Mouse (Mus musculus): ENCODE data around the gene Arhgap11a.

Gene Arhgap11a

DNA sequence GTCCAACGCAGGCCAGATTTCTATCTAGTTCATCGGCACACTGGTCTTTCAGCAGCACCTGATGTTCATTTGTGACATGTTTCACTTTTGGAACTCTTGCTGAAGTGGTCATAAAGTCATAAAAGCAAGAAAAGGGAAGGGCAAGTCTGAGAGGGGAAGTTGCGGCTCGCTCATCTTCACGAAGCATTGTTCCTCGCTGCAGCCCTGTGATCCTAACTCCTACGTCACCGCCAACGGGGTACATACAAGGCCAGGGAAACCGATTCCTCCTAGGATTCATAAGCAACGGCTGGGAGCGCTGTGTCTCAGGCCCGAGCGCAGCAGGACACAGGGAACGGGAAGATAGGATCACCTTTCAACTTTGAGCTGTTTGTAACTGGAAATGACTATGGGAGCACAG lies 28.3 kb downstream of the Arhgap11a start:
- intact Hi-C loops (cut with DNase I): no loop called here

DNA sequence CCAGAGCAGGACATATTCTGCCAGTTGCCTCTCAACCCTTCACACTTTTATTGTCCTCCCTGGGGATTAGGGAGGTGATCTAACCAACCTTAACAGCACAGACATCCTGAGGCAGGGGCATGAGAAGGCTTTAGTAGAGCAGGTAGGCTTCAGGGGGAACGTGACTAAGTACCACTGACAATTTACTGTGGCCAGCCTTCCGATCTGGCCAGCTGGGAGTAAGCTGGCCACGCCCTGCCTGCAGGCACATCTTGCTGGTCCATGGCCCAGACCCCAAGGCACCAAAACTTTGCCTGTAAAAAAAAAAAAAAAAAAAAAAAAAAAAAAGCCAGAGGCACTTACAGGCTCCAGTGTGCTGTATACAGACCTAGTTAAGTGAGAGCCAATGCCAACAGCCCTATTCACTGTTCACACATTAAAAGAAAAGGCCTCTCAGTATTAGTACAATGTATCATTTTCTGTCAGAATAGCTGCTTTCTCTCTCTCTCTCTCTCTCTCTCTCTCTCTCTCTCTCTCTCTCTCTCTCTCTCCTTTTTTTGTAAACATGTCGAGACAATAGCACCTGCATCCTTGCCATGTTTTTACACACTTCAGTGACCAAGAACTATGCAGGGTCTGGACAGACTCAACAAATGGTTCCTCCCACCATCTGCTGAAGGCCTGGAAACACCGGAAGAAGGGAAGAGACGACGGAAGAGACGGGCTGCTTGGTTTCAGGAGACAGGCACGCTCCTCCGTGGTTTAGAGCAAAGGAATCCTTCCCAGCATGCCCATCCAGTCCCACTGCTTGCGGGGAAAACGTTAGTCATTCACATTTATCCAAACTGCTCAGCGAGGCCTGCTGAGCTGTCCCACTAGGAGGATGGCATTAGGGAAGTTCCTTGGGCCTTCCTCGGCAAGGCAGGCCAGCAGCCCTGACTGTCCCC lies 30.5 kb downstream of the Arhgap11a start:
- intact Hi-C loops (cut with DNase I): no loop called here

GRCm38 (mm10) chr2:113807640-113808039 lies 40.8 kb downstream of the Arhgap11a start:
- intact Hi-C loops (cut with DNase I): loop anchor here (5.0 kb wide), 3 partner anchors 160 to 310 kb away; no protein-coding TSS in a partner anchor

GRCm38 (mm10) chr2:113806851-113807577 lies 41.4 kb downstream of the Arhgap11a start:
- intact Hi-C loops (cut with DNase I): loop anchor here (5.0 kb wide), 3 partner anchors 160 to 310 kb away; no protein-coding TSS in a partner anchor

DNA sequence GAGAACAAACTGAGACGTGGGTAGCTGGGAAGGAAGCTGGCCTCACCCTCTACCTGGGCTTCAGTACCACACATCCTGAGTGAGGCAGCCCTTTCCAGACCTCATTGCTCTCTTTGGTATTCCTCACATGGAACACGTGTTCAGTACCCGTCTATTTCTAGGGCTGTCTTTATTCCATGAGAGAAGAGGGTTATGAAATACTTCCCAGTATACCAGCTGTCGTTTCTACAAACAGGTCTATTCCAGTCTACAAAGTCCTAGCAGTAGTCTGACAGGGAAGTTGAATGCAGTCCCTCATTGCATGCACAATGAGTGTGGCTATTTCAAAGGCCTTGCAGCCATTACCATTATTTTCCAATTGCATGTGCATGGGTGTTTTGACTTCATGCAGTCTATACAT lies 42.7 kb downstream of the Arhgap11a start:
- intact Hi-C loops (cut with DNase I): loop anchor here (5.0 kb wide), 3 partner anchors 158 to 308 kb away; no protein-coding TSS in a partner anchor

DNA sequence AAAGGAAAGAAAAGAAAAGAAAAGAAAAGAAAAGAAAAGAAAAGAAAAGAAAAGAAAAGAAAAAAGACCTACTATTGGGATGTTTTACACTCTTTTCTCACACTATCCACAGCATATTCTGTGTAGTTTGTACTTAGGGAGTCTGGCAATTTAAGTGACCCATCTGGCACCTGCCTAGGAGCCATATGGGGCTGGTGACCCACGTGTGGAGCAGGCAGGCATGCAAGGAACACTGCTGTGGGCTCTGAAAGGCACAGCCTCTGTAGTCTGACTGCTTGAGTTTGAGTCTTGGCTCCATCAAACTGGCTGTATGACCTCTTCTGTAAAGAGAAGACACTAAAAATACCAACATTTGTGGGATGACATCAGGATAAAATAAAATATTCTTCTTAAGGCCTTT lies 44.7 kb downstream of the Arhgap11a start:
- intact Hi-C loops (cut with DNase I): no loop called here

DNA sequence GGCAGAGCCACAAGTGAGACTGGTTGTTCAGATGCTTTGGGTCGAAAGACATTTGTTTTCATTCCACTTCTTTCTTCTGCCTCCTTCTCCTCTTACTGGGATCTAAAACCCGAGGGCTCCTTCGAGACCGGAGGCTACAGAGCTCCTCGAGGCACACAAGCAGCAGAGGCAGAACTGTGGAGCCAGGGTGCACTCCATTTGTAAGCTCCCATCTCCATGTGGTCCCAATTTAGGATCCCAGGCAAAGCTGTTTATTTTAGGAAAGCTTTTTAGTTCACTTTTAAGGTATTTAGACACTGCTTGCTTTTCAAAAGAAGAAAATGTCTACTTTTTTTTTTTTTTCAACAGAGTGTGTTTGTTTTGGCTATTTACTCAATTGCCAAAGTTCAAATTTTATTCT lies 47.6 kb downstream of the Arhgap11a start:
- intact Hi-C loops (cut with DNase I): no loop called here

- intact Hi-C loops (cut with DNase I): no loop called here
Measured at GRCm38 (mm10) chr2:113798605-113799004, 49.9 kb downstream of the Arhgap11a start.

DNA sequence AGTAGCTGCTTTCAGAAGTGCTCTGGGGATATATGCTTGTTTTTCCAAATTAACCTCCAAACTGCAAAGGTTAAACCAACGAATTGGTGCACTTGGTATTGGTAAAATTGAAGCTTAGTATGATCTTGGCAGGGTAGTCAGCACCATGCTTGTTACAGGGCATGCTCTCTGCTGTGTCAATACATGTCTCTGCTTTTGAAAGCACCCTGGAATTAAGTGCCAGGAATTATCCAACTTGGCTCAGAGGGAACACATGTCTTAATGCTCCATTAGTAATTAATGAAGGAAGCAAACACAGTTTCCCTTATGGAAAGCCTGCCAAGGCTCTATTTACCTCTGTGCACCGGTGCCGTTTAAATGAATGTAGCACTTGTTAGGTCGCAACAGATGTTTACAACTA lies 53.3 kb downstream of the Arhgap11a start:
- intact Hi-C loops (cut with DNase I): no loop called here

DNA sequence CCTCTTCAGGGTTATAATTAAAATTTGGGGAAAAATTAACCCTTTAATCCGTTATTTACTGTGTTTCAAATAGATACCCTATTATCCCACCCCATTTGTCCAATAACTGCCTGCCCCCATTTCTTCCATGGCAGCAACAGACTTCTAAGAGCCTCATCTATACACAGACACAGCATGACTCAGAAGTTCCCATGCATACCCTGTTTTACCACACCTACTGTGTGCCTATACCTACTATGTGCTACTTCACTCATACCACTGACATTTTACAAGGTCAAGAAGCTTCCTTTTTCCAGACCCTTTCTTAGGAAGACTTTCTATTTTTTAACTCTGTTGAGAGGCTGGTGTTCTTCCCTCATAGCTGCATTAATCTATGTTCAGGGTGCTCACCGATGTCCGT lies 54.9 kb downstream of the Arhgap11a start:
- intact Hi-C loops (cut with DNase I): no loop called here

DNA sequence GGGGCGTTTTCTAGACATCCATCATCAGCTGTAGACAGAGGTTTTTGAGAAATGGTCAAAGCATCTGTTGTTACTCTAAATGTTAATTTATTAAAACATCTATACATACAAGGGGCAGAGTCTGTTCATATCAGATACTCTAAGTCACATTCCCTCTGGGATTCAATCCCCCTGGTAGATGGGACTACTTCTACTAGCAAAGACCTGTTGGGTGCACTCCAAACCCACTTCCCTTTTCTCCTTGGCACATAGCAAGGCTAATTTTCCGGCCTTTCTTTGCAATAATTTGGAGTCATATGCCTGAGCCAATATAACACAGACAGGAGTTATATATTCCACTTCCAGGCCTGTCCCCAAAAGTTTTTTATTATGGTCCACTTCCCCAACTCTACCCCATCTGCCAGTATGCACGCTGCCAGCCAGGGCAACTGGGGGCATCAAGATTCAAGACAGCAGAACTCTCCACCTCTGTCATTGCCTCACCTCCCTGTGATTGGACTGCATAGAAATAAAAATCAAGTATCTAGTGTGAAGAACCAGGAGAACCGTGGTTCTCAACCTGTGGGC lies 59.6 kb downstream of the Arhgap11a start:
- intact Hi-C loops (cut with DNase I): no loop called here

DNA sequence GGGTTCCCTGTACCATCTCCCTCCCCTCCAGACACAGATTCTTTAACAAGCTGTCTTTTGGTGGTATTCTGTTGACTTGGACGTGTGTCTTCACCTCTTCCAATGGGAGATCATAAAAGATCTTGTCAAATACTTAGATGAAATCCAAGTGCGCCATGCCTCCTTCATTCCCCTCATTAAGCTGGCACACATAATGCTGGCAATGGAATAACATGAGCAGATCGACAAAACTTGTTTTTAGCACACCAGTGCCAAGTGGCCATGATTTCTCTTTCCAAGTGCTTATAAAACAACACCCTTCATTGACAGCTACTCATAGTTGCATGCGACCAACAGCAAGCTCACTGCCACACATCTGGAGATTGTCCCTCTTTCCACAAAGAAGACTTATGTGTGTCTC lies 60.6 kb downstream of the Arhgap11a start:
- intact Hi-C loops (cut with DNase I): no loop called here

DNA sequence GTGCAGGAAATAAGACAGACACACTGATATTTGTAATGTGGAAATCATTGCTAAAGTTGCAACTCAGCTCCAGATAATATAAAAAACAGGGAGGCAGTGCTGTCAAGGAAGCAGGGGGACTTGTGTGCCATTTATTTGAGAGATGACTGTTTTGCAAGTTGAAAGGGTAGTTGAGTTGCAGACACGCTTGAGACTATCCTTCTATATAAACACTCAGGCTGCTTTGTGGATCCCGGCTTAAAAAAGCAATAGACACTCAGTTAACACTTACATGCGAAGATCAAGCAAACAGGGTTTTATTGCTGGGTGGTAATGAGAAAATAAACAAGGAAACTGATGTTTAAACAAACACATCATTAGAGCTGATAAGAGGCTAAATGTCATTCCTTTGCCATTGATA lies 63.6 kb downstream of the Arhgap11a start:
- intact Hi-C loops (cut with DNase I): no loop called here

DNA sequence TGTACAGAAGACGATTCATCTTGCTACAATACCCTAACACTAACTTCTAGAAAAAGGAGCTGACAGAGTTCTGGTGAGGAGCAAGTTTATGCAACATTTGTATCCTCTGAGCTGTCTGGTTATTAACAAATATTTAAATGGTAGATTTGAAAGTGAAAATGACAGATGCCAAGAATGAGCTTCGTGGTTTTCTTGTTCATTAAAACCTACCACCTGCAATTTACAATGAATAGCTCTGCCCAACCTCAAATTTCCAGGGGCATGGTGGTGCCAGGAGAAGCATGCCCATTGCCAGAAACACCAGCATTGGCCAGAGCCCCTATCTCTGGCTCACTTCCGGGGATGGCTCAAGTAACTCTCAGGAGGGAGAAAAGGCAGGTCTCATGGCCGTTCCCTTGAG lies 66.9 kb downstream of the Arhgap11a start:
- intact Hi-C loops (cut with DNase I): no loop called here

Data from adrenal gland (tissue).